Mouse (Mus musculus): ENCODE data around the gene Tbck.

Tbck gene

DNA sequence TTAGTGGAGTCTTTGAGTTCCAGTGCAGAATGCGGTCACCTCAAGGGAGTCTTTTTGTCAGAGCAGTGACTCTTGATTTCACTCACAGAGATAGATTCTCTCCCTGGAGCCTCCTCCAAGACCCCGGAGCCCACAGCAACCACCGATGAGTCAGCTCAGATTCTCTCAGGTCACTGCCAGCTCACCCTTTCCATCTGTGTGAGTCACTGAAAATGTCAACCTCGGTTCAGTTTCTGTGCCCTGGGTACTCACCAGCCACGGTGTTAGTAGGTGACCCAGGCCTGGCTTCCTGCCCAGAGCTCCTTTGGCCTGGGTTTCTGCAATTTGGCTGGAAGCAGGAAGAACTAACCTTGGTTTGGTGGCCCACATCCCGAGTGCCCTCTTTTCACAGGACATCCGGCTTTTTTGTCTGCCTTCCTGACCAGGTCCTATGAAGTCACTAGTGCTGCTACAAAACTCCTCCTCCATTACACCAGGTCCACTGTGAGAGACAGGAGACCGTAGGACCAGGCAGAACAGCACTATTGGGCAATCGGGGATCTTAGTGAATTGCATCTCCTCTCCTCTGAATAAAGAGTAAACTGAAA is 187.5 kb downstream of the Tbck start:
- DNase-seq: no peak

DNA sequence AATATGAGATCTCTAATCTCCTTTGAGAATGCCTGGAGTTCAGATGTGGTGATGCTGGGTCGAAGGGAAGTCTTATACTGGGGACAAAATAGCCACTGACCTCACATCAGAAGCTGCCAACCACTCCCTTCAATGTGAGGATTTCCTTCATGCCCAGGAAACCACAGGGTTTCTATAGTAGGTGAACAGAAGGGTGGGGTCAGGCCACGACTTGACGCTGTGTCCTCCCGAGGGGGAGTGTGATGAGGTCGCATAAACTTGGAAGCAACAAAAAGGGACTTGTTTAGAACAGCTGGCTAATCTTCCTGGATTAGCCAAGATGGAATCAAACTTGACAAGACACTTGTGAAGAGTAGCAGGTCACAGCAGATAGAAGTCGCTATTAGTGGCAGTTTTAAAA is 189.3 kb downstream of the Tbck start:
- DNase-seq: no peak

- no peak for DNase-seq
Observed at GRCm38 (mm10) chr3:132876011-132876708, 192.2 kb downstream of the Tbck start.

DNA sequence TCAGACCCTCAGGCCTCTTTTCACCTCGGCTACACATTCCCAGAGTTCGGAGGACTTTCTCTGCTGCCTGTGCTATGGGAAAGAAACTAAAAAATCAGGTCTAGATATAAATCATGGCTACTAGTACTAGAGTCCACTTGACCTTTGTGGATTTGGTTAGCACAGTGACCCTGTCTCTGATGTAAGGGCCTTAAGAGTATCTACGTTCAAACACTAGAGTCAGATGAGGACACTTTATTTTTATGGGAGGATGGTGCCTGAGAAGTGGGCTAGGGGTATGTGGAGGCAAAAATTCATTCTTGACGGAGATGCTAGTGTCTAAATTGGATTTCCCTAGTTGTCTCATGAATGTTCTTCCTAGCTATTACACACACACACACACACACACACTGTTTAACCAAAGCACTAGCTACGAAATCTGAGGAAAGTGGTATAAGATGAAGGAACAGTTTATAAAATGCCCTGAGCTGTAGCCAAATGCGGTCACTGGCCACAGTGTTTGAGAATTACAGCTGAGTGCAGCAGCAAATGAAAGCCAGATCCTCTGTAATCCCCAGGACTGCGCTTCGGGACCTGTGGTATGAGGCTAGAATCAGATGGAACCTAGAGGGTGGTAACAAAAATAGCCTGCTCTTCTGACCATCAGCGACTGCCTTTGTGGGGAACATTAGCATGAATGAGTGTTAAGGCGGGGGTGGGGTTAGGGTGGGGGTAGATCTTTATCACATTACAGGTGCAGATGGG is 193.2 kb downstream of the Tbck start:
- DNase-seq: no peak

DNA sequence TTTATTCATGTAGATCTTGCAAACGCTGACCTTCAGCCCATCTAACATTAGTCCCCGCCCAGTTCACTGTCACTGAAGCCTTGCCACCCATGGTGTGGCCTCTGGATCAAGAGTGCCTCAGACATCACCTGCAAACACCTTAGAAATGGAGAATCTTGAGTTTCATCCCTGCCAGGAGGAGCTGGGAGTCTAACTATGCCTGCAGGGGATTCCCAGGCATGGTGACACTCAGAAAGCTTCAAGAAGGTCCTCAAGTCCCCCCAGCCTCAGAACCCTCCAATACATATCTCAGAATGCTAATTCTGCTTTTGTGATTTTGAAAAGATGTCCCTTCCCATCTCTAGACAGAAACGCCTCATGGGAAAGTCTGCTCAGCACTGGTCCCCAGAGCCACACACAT is 196.4 kb downstream of the Tbck start:
- DNase-seq: no peak

DNA sequence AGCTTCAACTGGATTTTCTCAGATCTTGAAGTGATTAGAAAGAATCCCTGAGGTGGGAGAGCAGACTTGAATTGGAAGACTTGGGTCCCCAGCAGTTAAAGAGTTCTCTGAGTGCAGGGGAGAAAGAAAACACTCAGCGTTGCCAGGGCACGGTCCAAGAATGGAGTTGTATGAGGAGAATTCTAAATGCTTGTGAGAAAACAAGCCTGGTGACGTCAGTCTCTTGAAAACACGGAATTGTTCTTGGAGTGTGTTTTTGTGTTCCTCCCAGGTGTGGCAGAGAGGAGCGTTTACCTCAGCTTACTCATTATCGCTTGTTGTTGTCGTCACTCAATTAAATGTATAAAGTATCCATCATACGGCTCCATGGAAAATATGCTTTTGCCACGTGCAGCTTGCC is 196.9 kb downstream of the Tbck start:
- no peak for DNase-seq

GRCm38 (mm10) chr3:132883256-132883655 is 199.3 kb downstream of the Tbck start:
- no peak for DNase-seq

DNA sequence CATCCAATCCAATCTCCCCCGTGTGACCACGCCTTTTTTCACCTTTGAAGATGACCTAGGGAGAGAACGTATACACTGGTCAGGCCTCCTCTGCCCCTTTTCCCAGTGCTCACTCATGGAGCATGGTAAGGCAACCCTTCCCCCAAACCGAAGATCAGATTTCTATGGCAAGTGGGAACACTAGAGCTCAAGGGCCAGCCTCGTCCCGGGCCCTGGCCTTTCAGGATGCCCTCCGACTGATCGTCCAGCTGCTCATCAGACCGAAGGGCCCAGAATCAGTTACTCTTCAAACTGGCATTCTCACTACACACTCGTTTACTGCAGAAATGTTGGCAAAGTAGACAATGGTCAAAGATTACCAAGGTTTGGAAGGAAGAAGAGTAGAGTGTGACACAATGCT is 200.5 kb downstream of the Tbck start:
- no peak for DNase-seq

DNA sequence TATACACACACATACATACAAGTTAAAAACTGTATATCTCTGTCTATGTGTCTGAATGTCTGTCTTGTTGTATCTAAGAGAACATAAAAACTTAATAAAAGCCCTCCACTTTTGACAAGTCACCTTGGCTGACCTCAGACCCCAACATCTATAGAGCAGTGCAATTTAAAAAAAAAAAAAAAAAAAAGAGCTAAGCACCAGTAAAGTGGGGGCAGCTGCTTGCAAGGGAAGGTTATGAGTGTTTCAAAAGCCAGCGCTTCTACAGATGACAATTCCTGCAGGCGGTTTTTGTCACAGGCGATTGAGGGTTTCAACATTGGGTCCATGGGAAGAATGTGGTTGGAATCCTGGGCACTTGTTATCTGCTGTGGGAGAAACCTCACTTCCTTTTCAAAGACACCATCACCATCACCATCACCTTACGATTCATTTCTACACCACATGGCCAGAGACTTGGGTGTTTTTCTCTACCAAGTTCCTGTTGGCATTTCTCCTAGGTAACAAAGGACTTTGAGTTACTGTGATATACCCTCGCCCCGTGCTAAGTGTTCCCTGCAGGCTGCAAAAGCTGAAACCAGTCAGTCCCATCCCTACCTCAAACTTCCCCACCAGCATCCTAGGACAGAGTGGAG is 202.6 kb downstream of the Tbck start:
- no peak for DNase-seq

- DNase-seq: no peak
Observed at GRCm38 (mm10) chr3:132887074-132887848, 203.3 kb downstream of the Tbck start.
